ENCODE assay signal across 12 mouse cellular contexts in the genomic region with DNA sequence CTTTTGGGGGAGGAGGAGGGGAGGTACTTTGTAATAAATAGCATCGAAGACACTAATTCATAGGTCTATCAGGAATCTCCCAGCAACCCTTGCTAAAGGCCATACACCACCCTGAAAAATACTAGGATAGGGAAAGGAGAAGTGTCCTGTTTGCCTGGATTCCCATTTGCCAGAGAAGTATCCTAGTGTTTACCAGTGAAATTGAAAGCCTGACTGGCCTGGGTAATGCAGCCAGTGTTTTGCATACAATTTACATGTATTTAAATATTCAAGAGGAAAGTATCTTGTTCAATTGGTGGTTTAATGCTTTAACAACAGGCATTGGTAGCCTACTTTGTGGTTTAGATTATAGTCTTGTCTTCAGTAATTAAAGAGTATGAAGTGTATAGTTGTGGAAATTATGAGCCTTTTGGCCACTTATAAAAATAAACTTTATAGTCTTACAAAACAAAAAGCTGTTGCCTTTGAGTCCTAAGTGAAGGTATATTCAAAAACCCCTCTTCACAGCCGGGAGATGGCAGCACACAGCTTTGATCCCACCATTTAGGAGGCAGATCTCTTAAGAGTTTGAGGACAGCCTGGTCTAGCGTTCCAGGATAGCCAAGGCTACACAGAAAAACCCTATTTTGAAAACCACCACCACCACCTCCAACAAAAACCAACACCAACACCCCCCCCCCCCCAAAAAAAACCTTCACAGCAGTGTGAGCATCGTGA. TPM values are rescaled to one million over a fixed set of nuclear protein-coding genes. Genes with fewer than 3 reads are reported as not detected.
DNase-seq lines count a peak whose midpoint lies in the region; ATAC-seq and TF ChIP-seq lines count a peak whose summit lies in the region.
"Had no signal": no experiment of that assay in that cellular context is flagged by ENCODE, and none has a peak within 500 bp of the region (broad histone marks: within the 10 kb centered on the region; RNA-seq: fewer than 3 reads in every experiment).

No protein-coding gene starts in this region.

- no peak overlapping the region for H3K4me2 ChIP-seq in forebrain, postnatal 0 days (ENCODE audit: low read depth)

- H3K9ac ChIP-seq in ES-E14 (ENCODE audit: insufficient read depth, low read depth, low read length, poor library complexity, severe bottlenecking), result peak overlapping the region; percentile 9; the same call in 1 of the 2 replicates
- H3K9ac ChIP-seq in forebrain, postnatal 0 days, result no peak overlapping the region

- H3K9me3 ChIP-seq in ES-E14 (ENCODE audit: control insufficient read depth, insufficient read depth, low read depth, low read length), result no peaks in the 10 kb centered on the region
- no peaks in the 10 kb centered on the region for H3K9me3 ChIP-seq in forebrain, postnatal 0 days (ENCODE audit: low read length)

- no peaks in the 10 kb centered on the region for H3K27me3 ChIP-seq in forebrain, postnatal 0 days (ENCODE audit: insufficient read depth, low read length)

- peak; percentile 31 for TF ChIP-seq CTCF in left cerebral cortex, adult 2 months (IDR thresholded peaks at IDR 0.05)
- TF ChIP-seq CTCF in forebrain, postnatal 0 days (IDR thresholded peaks at IDR 0.05; ENCODE audit: low read depth), result peak; percentile 45

- H3K27ac ChIP-seq in left cerebral cortex, adult 2 months, result no peak overlapping the region
- peak overlapping the region; percentile 80 for H3K27ac ChIP-seq in ES-E14 (ENCODE audit: insufficient read depth, low read depth, low read length, poor library complexity, severe bottlenecking)
- H3K27ac ChIP-seq in forebrain, postnatal 0 days (ENCODE audit: low read depth, low read length), result no peak overlapping the region

- WGBS in forebrain, postnatal 0 days, result 61% methylated on average over 4 of the region's 4 CpGs

- H3K4me3 ChIP-seq in left cerebral cortex, adult 2 months, result no peak overlapping the region
- H3K4me3 ChIP-seq in ES-E14 (ENCODE audit: insufficient read depth in 1 of 2, low read depth in 1 of 2, low read length in 2 of 2, poor library complexity in 1 of 2, severe bottlenecking in 1 of 2), result no peak overlapping the region; a peak in 1 of 4 replicates
- H3K4me3 ChIP-seq in forebrain, postnatal 0 days (ENCODE audit: low read depth, low read length), result no peak overlapping the region

- intact Hi-C loops in left cerebral cortex, adult 2 months (cut with DNase I), result loop anchor here (5.0 kb wide), 2 partner anchors 303 to 523 kb away; no protein-coding TSS in a partner anchor

- no peak for ATAC-seq in CD4-positive, CD25-positive, alpha-beta regulatory T cell, adult 4 months
- ATAC-seq in forebrain, postnatal 0 days, result peak; percentile 51

- peak; percentile 40 for DNase-seq in CD4-positive, CD25-positive, alpha-beta regulatory T cell, adult 2 months (ENCODE audit: low read depth, low spot score)
- DNase-seq in left cerebral cortex, adult 2 months (ENCODE audit: extremely low spot score in 1 of 2, low spot score in 2 of 2), result no peak
- no peak for DNase-seq in left cerebral cortex, adult 18-20 months (ENCODE audit: low spot score in 2 of 2)
- no peak for DNase-seq in ES-E14 (ENCODE audit: low read depth, low spot score)
- peak; percentile 26 for DNase-seq in forebrain, postnatal 0 days
- DNase-seq in adrenal gland, postnatal 14 days, result no peak
- DNase-seq in cerebellum, postnatal 25 days, result no peak
- DNase-seq: gastrocnemius, postnatal 36 days; heart, postnatal 10 days; lung, postnatal 10 days; right cerebral cortex, adult 18-20 months had no signal

- peaks cover 14% of the 10 kb centered on the region for H3K36me3 ChIP-seq in ES-E14 (ENCODE audit: control insufficient read depth, insufficient read depth, low read length, poor library complexity, severe bottlenecking)
- H3K36me3 ChIP-seq in forebrain, postnatal 0 days (ENCODE audit: insufficient read depth), result peaks cover 21% of the 10 kb centered on the region

- peaks cover 19 to 21% of the 10 kb centered on the region in 2 experiments for H3K4me1 ChIP-seq in ES-E14 (ENCODE audit: control insufficient read depth in 2 of 2, insufficient read depth in 2 of 2, low read length in 2 of 2, poor library complexity in 1 of 2)
- H3K4me1 ChIP-seq in forebrain, postnatal 0 days (ENCODE audit: insufficient read depth), result no peaks in the 10 kb centered on the region

- in situ Hi-C loops in ES-E14 (cut with MboI; ENCODE audit: low sequenced_read_pairs in 2 of 2, unreplicated experiment in 2 of 2), result no loop called here

TF ChIP-seq in ES-E14, 5 proteins besides CTCF, POLR2A, EP300 and RAD21:
- TF ChIP-seq CHD2 (IDR thresholded peaks at IDR 0.05; ENCODE audit: low read depth, low read length) (no peak), HCFC1 (IDR thresholded peaks at IDR 0.05; ENCODE audit: borderline replicate concordance, insufficient read depth, low read length) (no peak), MAFK (IDR thresholded peaks at IDR 0.05; ENCODE audit: insufficient read depth, low read depth, low read length) (no peak), ZC3H11A (IDR thresholded peaks at IDR 0.05; ENCODE audit: borderline replicate concordance, low read depth, low read length) (no peak; the same call in 1 of the 2 replicates), ZNF384 (IDR thresholded peaks at IDR 0.05; ENCODE audit: low read depth, low read length) (no peak)

RNA-seq across cellular contexts. Expression of a gene that starts 47.0 kb away (rescaled TPM):
- polyA plus RNA-seq in CD4-positive, CD25-positive, alpha-beta regulatory T cell, adult 4 months (2017; shearing (Covaris generic)), result 10 to 100 TPM; 17.8 to 30.3 TPM
- 100 to 1,000 TPM; 103 to 108 TPM for total RNA-seq in left cerebral cortex, adult 2 months (2021)
- total RNA-seq in left cerebral cortex, adult 18-20 months (2021), result 100 to 1,000 TPM; 105 TPM
- total RNA-seq in ES-E14 (2012; rRNA removed), result 72.9 and 83.7 TPM in 2 replicates
- 78.5 and 106 TPM in 2 replicates for total RNA-seq in forebrain, postnatal 0 days (2014; rRNA removed)
- polyA plus RNA-seq in forebrain, postnatal 0 days (2015; fragmentation: Nextera tagmentation; extraction: Ambion mirVana), result 45.0 and 51.3 TPM in 2 replicates
- total RNA-seq in adrenal gland, postnatal 14 days (2021), result 109 and 116 TPM in 2 replicates

RNA-seq across cellular contexts. Expression of a gene that starts 47.5 kb away (rescaled TPM):
- polyA plus RNA-seq in CD4-positive, CD25-positive, alpha-beta regulatory T cell, adult 4 months (2017; shearing (Covaris generic)), result not detected
- total RNA-seq in left cerebral cortex, adult 2 months (2021), result 1 to 10 TPM; 1.2 to 2.6 TPM
- under 1 TPM in 1 of 2 experiments, not detected in 1; 0.87 TPM for total RNA-seq in left cerebral cortex, adult 18-20 months (2021)
- 9.6 and 18.8 TPM in 2 replicates for total RNA-seq in ES-E14 (2012; rRNA removed)
- not detected in 2 replicates for total RNA-seq in forebrain, postnatal 0 days (2014; rRNA removed)
- 0.72 and 2.1 TPM in 2 replicates for polyA plus RNA-seq in forebrain, postnatal 0 days (2015; fragmentation: Nextera tagmentation; extraction: Ambion mirVana)
- total RNA-seq in adrenal gland, postnatal 14 days (2021), result 2.0 TPM in 1 of 2 replicates, not detected in the other
- total RNA-seq: gastrocnemius, postnatal 36 days had no signal

Comparison
In these comparisons a context has a peak if more than half of its experiments do, and no peak if none do; other contexts are left out.
1. DNase-seq: peak in CD4-positive, CD25-positive, alpha-beta regulatory T cell, adult 2 months (single experiment) and forebrain, postnatal 0 days (single experiment); none in left cerebral cortex, adult 2 months (0 of 2), left cerebral cortex, adult 18-20 months (0 of 2), ES-E14 (single experiment), adrenal gland, postnatal 14 days (single experiment) and cerebellum, postnatal 25 days (0 of 2).